Mouse (Mus musculus) intestine, embryonic 16.5 days (tissue): ENCODE measurements at regions not wholly inside any gene's neighbourhood (a gene's known extent, or its start where the extent isn't known, plus 50 kb on each side); places are given as distances from the start of the nearest gene placed in this dataset.
"Not testable (repeated sequence)": the region's sequence is repeated elsewhere in the genome, so short reads cannot be mapped to it uniquely, and the experiment has no call there.

Source experiments
- ATAC-seq: fragments of 200-750 bp; cut with Nextera tagmentation; 2 replicates; pipeline ENCODE4 v1.8.0; 2017; ENCODE audit warnings: moderate TSS enrichment, moderate library complexity
- H3K27ac ChIP-seq: fragments of 300-500 bp; sonication (generic); 2 replicates; pipeline ENCODE4 v1.5.1; 2014; ENCODE audit warnings: mild to moderate bottlenecking, low read length
- H3K27me3 ChIP-seq: fragments of 300-500 bp; sonication (generic); replicated peaks from 2 replicates; pipeline ENCODE4 v1.6.1; 2014; ENCODE audit warnings: low read length, control low read depth, mixed read lengths; ENCODE audit not compliant: control insufficient read depth, insufficient read depth
- H3K36me3 ChIP-seq: fragments of 300-500 bp; sonication (generic); 2 replicates; pipeline ENCODE4 v1.6.1; 2014; ENCODE audit warnings: low read length, control low read depth; ENCODE audit not compliant: control insufficient read depth, insufficient read depth
- H3K4me1 ChIP-seq: fragments of 300-500 bp; sonication (generic); 2 replicates; pipeline ENCODE4 v1.6.1; 2014; ENCODE audit warnings: low read length, control low read depth, mixed read lengths; ENCODE audit not compliant: control insufficient read depth, insufficient read depth
- H3K4me2 ChIP-seq: fragments of 300-500 bp; sonication (generic); 2 replicates; pipeline ENCODE4 v1.6.1; 2014; ENCODE audit warnings: low read depth, low read length, control low read depth
- H3K4me3 ChIP-seq: fragments of 300-500 bp; sonication (generic); 2 replicates; pipeline ENCODE4 v1.5.1; 2014; ENCODE audit warnings: mild to moderate bottlenecking, low read length
- H3K9ac ChIP-seq: fragments of 300-500 bp; sonication (generic); 2 replicates; pipeline ENCODE4 v1.6.1; 2014; ENCODE audit warnings: low read depth, low read length
- H3K9me3 ChIP-seq: fragments of 300-500 bp; sonication (generic); 2 replicates; pipeline ENCODE4 v1.6.1; 2016; ENCODE audit warnings: low read length, control low read depth; ENCODE audit not compliant: control insufficient read depth
- WGBS: fragments of 180-500 bp; shearing (Covaris S2); extraction: QIAGEN DNeasy Blood & Tissue Kit; methylation state at CpG from one replicate; pipeline ENCODE4 v1.1.7; 2014; 5-methylcytosine and 5-hydroxymethylcytosine counted together

DNA sequence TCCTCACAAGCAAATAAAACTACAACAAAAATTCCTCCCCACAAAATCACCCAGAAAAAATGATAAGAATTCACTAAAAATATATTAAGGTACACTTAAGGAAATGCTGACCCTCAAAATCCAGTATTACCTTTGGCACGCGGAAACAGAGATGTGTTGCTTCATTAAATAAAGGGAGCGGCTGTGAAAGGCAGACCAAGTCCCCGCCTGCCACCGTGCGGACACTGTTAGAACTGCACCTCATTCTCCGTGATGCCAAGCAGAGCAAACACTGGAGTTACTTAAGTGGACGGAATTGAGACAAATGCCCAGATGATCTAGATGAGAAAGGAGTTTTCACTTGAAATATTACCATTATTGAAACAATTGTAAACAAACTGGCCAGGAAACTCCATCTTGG, 1839.1 kb downstream of the 9330182O14Rik start:
- 0 out of 2 replicates have a peak, but pooled peaks have one; percentile 55 for ATAC-seq
- 2% methylated on average over 8 of the region's 8 CpGs for WGBS
- no peak overlapping the region for H3K4me2 ChIP-seq
- no peaks in the 10 kb centered on the region for H3K4me1 ChIP-seq
- no peak overlapping the region for H3K4me3 ChIP-seq
- H3K27me3 ChIP-seq, result no peaks in the 10 kb centered on the region
- no peak overlapping the region for H3K27ac ChIP-seq
- H3K9me3 ChIP-seq, result no peaks in the 10 kb centered on the region
- H3K36me3 ChIP-seq, result no peaks in the 10 kb centered on the region
- H3K9ac ChIP-seq, result no peak overlapping the region

DNA sequence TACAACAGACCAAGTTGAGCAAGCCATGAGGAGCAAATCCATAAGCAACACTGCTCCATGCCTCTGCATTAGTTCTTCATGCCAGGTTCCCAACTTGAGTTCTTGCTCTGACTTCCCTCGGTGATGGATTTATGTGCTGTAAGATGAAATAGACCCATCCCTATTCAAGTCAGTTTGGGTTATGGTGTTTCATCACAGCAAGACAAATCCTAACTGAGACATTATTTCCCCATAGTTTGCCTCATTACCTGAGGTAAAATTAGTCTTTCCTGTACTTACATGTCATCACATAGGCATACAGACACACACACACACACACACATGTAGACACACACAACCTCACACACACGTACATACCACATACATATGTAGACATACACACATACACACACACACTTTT, 1843.0 kb downstream of the 9330182O14Rik start:
- WGBS, result 92% methylated on average over 2 of the region's 2 CpGs
- H3K9ac ChIP-seq, result no peak overlapping the region

DNA sequence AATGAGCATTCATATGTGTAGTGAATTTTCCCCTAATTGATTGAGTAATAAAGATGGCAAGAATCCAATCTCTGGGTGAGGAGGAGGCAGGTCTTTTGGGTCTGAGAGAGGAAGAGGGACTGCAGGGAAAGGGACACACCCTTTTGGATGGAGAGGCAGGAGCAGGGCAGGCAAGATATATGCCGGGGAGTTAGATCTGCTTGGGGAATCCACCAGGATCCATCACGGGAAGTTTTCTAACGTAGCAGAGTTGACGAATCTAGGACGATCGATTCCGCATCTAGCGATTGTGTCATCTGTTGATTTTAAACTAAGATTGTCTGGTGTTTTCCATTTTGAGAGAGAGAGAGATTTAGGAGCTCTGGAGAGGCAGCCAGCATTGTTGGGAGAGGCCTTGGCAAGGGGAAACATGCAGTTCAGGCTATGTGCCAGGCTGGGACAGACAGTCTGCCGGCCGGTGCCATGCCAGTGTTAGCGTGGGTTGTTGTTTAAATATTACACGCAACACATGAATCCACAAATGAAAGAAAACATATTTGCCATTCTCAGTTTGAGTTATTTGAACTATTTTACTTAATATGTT, 1843.6 kb downstream of the 9330182O14Rik start:
- no peaks in the 10 kb centered on the region for H3K4me1 ChIP-seq
- no peak overlapping the region for H3K4me3 ChIP-seq
- H3K27me3 ChIP-seq, result no peaks in the 10 kb centered on the region
- H3K9me3 ChIP-seq, result no peaks in the 10 kb centered on the region
- 88% methylated on average over 12 of the region's 12 CpGs for WGBS
- H3K27ac ChIP-seq, result no peak overlapping the region
- no peak for ATAC-seq
- H3K4me2 ChIP-seq, result no peak overlapping the region
- H3K9ac ChIP-seq, result no peak overlapping the region
- H3K36me3 ChIP-seq, result no peaks in the 10 kb centered on the region

More for the DNA sequence above, 1843.0 kb downstream of the 9330182O14Rik start:
- Histone ChIP-seq H3K27me3 (no peaks in the 10 kb centered on the region), H3K4me1 (no peaks in the 10 kb centered on the region), H3K27ac (no peak overlapping the region), H3K36me3 (no peaks in the 10 kb centered on the region), H3K9me3 (no peaks in the 10 kb centered on the region), H3K4me3 (no peak overlapping the region), H3K4me2 (no peak overlapping the region)
- no peak for ATAC-seq

DNA sequence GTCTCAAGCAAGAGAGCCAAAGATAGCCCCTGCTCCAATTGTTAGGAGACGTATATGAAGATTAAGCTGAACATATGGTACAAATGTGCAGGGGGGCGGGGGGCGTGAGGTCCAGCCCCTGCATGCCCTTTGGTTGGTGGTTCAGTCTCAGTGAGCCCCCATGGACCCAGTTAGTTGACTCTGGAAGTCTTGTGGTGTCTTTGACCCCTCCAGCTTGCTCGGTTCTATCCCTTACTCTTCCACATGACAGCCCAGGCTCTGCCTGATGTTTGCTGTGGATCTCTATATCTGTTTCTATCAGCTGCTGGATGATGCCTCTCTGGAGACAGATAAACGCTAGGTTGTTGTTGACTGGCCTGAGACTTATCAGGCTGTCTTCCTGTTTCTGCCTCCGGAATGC, 1849.1 kb downstream of the 9330182O14Rik start:
- no peaks in the 10 kb centered on the region for H3K4me1 ChIP-seq
- no peaks in the 10 kb centered on the region for H3K27me3 ChIP-seq
- no peaks in the 10 kb centered on the region for H3K36me3 ChIP-seq
- no peaks in the 10 kb centered on the region for H3K9me3 ChIP-seq
- no peak overlapping the region for H3K4me2 ChIP-seq
- 71% methylated on average over 6 of the region's 6 CpGs for WGBS
- H3K4me3 ChIP-seq, result no peak overlapping the region
- ATAC-seq, result no peak
- no peak overlapping the region for H3K9ac ChIP-seq
- no peak overlapping the region for H3K27ac ChIP-seq

DNA sequence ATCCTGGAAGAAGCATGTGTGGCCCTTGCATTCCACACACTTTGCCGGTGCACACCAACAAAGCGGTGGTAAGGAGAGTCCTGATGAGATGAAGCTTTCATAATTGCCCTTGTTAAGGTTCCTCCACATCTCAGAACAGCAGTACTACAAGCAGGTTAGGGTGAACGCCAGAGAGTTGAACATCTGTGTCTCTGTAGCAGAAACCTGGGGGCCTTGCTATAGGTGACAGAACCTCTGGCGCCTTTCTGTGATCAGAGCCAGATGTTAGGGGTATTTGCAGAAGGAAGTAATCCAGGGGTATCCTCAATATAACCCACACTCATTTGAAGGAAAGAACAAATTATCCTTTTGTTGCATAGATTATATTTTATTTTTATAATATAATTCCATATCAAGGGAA, 1850.1 kb downstream of the 9330182O14Rik start:
- H3K9ac ChIP-seq, result no peak overlapping the region
- H3K27me3 ChIP-seq, result no peaks in the 10 kb centered on the region
- ATAC-seq, result no peak
- H3K4me3 ChIP-seq, result no peak overlapping the region
- H3K4me2 ChIP-seq, result no peak overlapping the region
- no peaks in the 10 kb centered on the region for H3K36me3 ChIP-seq
- H3K9me3 ChIP-seq, result no peaks in the 10 kb centered on the region
- no peaks in the 10 kb centered on the region for H3K4me1 ChIP-seq
- no peak overlapping the region for H3K27ac ChIP-seq
- whole genome bisulfite sequencing, result 86% methylated on average over 4 of the region's 4 CpGs

DNA sequence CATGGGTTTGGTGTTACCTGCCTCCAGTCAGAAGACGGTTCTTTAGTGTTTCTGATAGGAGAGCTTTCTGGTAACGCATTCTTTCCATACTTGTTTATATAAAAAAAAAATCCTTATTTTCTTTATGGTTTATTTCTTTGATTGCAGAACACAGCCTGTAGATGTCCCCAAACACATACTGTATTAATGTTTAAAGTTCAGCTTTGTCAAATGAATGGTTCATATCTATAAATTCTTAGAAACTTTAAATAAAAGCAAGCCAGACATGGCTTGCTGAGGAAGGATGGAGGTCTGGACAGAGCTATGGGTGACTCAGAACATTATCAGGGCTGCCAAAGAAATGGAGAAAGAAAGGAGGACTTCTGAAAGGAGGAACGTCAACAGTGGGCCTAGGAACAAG, 1852.1 kb downstream of the 9330182O14Rik start:
- no peak for ATAC-seq
- no peak overlapping the region for H3K4me3 ChIP-seq
- no peaks in the 10 kb centered on the region for H3K4me1 ChIP-seq
- no peaks in the 10 kb centered on the region for H3K9me3 ChIP-seq
- H3K9ac ChIP-seq, result no peak overlapping the region
- H3K36me3 ChIP-seq, result no peaks in the 10 kb centered on the region
- no peak overlapping the region for H3K4me2 ChIP-seq
- H3K27ac ChIP-seq, result no peak overlapping the region
- 67% methylated on average over 3 of the region's 3 CpGs for WGBS
- H3K27me3 ChIP-seq, result no peaks in the 10 kb centered on the region

DNA sequence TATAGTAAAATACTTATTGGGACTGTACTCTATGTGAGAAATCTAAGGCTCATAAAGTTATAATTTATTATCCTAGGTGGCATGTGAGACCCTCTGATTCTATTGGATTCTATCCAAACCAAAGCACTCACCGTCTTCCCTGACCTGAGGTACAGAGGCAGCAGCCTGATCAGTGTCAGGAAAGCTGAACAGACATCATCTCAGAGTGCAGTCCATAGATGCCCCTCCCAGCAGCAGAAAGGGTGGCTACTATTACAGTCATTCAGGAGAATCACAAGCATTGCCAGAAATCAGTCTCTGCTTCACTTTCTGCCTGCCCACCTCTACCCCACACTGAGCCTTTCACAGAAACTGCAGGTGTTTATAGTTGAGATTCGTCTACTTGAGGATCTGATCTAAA, 1854.9 kb downstream of the 9330182O14Rik start:
- Histone ChIP-seq H3K27ac (no peak overlapping the region), H3K36me3 (no peaks in the 10 kb centered on the region), H3K9ac (no peak overlapping the region), H3K4me1 (no peaks in the 10 kb centered on the region), H3K9me3 (no peaks in the 10 kb centered on the region), H3K4me3 (no peak overlapping the region), H3K27me3 (no peaks in the 10 kb centered on the region), H3K4me2 (no peak overlapping the region)
- WGBS, result 32% methylated on average over 2 of the region's 2 CpGs
- ATAC-seq, result no peak

DNA sequence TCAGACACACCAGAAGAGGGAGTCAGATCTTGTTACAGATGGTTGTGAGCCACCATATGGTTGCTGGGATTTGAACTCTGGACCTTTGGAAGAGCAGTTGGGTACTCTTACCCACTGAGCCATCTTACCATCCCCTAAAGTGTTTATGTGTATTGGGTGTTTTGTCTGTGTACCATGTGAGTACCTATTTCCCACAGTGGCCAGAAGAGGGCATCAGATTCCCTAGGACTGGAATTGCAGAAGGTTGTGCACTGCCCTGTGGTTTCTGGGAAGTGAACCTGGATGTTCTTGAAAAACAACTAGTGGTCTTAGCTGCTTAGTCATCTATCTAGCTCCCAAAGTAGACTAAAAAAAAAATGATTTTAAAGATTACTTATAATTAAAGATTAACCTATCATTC, 1857.7 kb downstream of the 9330182O14Rik start:
- no peak overlapping the region for H3K4me3 ChIP-seq
- no peak for ATAC-seq

DNA sequence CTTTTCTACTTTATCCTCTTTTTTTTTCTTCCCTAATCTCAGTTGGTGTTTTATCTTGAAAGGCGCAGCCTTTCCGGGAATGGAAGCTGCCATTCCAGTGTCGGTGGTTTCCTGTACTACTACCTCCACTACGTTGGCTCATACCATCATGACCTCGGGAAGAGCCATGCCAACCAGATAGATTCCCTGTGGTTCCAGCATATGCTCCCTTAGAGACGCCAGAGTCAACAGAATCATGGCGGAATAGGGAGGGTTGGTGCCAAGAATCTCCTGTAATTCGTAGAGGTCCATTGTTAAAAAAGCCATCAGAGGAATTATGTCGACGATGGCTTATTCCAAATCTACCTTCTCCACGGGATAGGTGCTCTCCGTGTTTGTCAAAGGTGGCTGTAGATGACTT, 1898.1 kb downstream of the 9330182O14Rik start:
- WGBS, result 94% methylated on average over 12 of the region's 12 CpGs
- not testable (repeated sequence) for H3K4me2 ChIP-seq, H3K9ac ChIP-seq, H3K4me1 ChIP-seq, ATAC-seq, H3K9me3 ChIP-seq, H3K27me3 ChIP-seq, H3K36me3 ChIP-seq, H3K4me3 ChIP-seq, H3K27ac ChIP-seq

More for the DNA sequence above, 1857.7 kb downstream of the 9330182O14Rik start:
- no peaks in the 10 kb centered on the region for H3K27me3 ChIP-seq
- no peak overlapping the region for H3K4me2 ChIP-seq
- H3K4me1 ChIP-seq, result no peaks in the 10 kb centered on the region
- H3K36me3 ChIP-seq, result no peaks in the 10 kb centered on the region
- H3K9ac ChIP-seq, result no peak overlapping the region
- no peak overlapping the region for H3K27ac ChIP-seq
- H3K9me3 ChIP-seq, result no peaks in the 10 kb centered on the region
